Mouse (Mus musculus) kidney, postnatal 10 days (tissue): ENCODE results near the gene Pld2.
A peak's percentile ranks its signal among the peaks of the same experiment; 100 is the strongest.
"Not testable (repeated sequence)": the region's sequence is repeated elsewhere in the genome, so short reads cannot be mapped to it uniquely, and the experiment has no call there.

Experiments used
- DNase-seq: peaks from one replicate; pipeline ENCODE4 v3.0.0; 2021; ENCODE audit warnings: mixed read lengths

Gene Pld2

DNA sequence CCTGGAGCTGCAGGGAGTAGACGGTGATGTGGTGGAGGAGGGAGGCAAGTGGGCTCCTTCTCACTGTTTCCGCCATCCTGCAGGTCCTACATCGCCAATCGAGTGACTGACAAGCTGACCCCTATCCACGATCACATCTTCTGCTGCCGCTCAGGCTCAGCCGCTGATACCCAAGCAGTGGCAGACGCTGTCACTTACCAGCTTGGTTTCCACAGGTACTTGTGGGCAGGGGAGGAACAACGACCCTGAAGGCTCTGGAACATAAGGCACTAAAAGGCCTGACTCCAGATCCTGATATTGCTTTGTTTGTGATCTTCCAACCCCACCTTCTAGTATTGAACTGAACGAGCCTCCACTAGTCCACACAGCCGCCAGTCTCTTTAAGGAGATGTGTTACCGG lies 13.7 kb upstream of the Pld2 start:
- DNase-seq, result no peak

GRCm38 (mm10) chr11:70528610-70529009 lies 11.3 kb upstream of the Pld2 start:
- no peak for DNase-seq

GRCm38 (mm10) chr11:70531065-70531464 lies 8.8 kb upstream of the Pld2 start:
- DNase-seq, result not testable (repeated sequence)

GRCm38 (mm10) chr11:70532839-70533238 lies 7.0 kb upstream of the Pld2 start, which contains the start of gene Gm40193:
Gene Gm40193, minus strand, starts transcription at chr11:70532939.
- DNase-seq, result no peak

DNA sequence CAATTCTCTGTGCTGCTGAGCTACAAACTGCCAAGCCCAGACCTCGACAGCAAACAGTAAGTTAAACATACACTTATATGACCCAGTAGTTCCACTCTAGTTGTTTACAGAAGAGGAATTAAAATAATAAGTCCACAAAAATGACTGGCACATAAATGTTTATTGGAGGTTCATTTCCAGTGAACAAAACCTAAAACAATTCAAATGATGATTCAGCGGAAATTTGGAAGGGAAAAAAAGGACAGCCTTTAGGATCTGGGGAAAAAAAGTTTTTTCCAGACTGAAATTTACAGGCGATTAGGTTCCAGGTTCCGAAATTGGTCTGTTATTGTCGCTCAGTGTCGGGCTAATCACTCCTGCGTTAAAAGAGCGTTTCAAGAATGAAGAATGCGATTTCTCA lies 441 bp upstream of the Pld2 start:
- no peak for DNase-seq

- no peak for DNase-seq
These were observed 1.1 kb downstream of the Pld2 start for GRCm38 (mm10) chr11:70540928-70541327.

GRCm38 (mm10) chr11:70541415-70541814 lies 1.6 kb downstream of the Pld2 start:
- DNase-seq, result no peak

DNA sequence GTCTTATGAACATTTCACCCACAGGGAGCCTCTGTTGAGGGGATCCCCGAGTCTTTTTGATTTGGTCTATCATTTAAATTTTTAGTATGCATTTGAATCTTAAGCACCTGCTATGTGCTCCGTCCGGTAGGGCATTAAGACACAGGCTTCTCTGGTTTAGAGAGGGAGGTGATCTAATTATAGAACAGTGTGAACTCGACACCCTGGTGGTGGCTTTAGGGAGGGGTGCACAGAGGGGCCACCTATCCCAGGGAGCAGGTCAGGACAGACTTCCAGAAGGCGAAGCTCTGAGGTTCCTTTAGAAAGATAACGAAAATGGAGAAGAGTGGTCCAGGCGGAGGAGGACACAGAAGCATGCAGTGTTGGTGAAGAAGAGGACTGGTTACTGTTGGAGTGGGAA lies 4.6 kb downstream of the Pld2 start:
- DNase-seq, result no peak

- no peak for DNase-seq
These were observed 11.7 kb downstream of the Pld2 start for GRCm38 (mm10) chr11:70551526-70551925.

DNA sequence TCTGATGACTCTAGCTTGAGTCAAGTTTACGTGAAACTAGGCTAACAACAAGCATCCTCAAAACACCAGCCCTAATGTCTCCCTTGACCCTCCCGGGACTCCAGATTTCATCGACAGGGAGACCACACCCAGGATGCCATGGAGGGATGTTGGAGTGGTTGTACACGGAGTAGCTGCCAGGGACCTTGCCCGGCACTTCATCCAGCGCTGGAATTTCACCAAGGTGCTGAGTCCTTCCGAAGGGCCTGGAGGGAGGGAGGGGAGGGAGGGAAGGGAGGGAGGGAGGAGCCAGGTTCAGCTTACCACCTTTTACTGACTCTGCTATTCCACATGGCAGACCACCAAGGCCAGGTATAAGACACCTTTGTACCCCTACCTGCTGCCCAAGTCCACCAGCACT lies 14.1 kb downstream of the Pld2 start:
- no peak for DNase-seq

DNA sequence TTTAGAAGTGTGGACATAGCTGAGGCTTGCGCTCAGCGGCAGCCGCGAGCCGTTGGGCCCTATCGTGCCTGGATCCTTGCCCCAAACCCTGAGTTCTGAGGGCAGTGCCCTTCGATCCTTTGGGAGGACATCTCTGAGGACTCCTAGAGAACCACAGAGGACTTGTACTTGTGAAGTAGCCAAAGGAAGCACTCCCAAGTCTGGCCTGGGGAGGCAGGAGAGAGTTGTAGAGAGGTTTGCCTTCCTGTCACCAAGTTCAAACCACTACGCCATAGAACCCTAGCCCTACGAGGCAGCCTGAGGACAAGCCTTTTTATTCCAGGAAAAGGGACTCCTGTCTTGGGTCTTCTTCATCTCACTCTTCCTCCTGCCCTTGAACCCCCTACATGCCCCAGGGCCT lies 17.7 kb downstream of the Pld2 start:
- DNase-seq, result no peak

DNA sequence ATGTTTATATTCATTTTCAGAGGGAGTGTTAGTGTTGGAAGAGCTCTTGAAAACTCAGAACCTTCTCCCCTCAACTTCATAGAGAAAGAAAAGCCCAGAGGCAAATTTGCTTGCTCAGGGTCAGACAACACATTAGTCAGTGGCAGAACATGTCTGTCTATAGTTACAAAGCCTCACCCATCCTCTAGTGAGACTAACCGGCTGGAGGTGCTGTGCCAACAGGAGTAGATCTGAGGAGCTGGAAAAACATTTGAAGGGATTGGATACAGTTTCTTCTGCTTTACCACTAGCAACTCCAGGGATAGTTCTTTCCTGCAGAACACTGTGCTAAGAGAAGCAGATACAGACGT lies 22.0 kb downstream of the Pld2 start:
- no peak for DNase-seq

GRCm38 (mm10) chr11:70562287-70562994 lies 22.6 kb downstream of the Pld2 start, which contains the start of gene Mink1:
Gene Mink1, plus strand, starts transcription at chr11:70562881.
- peak; percentile 94 for DNase-seq

DNA sequence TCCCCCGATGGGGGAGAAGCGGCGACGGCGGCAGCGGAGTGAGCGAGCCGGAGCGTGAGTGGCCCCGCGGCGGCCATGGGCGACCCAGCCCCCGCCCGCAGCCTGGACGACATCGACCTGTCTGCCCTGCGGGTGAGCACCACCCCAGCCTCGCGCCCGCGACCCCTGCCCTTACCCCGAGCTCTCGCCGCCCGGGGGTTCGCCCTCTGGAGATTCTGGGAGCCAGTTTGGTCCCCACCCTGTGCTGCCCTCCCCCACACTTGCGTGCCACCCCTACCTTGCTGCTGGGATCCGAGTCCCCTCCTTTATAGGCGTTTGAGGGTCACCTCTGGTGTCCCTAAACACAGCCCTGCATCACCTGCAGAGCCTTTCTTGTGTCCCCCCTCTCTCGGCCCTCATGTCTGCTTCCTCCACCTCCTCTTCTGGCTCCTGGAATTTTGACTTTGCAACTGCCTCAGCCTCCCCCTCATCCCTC lies 23.2 kb downstream of the Pld2 start:
- DNase-seq, result no peak

DNA sequence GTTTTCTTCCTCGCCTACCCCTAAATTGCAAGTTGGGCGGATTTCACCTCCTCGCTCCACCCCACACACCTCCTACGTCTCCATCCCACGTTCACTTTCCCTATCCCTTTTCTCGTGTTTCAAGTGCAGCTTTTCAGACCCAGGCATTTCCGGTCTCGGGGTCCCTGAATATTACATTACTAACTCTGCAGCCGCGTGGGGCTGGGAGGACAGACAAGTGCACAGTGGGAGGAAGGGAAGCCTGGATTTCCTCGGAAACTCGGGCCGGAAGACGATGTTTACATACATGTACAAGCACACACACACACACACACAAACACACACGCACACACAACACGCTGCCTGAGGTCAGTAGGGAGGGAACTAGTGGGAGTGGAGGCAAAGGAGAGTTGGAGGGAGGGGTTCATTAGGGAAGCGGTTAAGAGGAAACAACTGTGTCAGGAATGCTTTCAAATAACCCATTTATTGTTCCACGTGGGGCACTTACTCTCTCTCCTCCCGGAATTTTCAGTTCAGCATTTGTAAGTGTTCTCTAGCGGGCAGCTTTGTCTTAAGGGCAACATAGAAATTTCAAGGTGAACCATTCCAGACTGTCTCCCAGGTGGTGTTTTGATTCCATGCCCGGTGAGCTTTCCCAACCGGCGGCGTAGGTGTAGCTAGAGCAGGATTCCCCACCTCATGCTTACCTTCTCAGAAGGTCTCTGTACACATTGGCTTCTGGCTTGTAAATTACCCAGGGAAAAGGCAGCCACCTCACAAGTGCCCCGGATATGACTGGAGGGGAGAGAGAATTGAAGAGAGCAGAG lies 23.8 kb downstream of the Pld2 start:
- peak; percentile 69 for DNase-seq

GRCm38 (mm10) chr11:70564276-70564873 lies 24.5 kb downstream of the Pld2 start:
- no peak for DNase-seq

- peak; percentile 51 for DNase-seq
These were observed 26.7 kb downstream of the Pld2 start for GRCm38 (mm10) chr11:70566586-70566985.

DNA sequence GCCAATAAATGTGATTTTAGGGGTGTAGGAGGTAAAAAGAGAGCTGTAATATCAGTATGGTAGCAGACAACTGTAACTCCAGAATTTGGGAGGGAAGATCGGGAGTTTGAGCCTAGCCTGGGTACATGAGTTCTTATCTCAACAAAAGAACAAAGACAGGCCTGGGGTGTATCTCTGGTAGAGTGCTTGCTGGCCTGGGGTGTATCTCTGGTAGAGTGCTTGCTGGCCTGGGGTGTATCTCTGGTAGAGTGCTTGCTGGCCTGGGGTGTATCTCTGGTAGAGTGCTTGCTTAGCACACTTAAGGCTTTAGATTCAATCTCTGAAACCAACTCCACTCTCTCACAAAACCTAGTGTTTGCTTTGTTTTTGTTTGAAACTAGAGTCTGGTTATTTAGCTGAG lies 30.8 kb downstream of the Pld2 start:
- DNase-seq, result not testable (repeated sequence)

GRCm38 (mm10) chr11:70571641-70572040 lies 31.8 kb downstream of the Pld2 start:
- no peak for DNase-seq

GRCm38 (mm10) chr11:70572348-70572902 lies 32.6 kb downstream of the Pld2 start:
- DNase-seq, result no peak

- DNase-seq, result no peak
These were observed 34.0 kb downstream of the Pld2 start for GRCm38 (mm10) chr11:70573872-70574271.

- DNase-seq, result no peak
These were observed 37.3 kb downstream of the Pld2 start for GRCm38 (mm10) chr11:70577201-70577600.

DNA sequence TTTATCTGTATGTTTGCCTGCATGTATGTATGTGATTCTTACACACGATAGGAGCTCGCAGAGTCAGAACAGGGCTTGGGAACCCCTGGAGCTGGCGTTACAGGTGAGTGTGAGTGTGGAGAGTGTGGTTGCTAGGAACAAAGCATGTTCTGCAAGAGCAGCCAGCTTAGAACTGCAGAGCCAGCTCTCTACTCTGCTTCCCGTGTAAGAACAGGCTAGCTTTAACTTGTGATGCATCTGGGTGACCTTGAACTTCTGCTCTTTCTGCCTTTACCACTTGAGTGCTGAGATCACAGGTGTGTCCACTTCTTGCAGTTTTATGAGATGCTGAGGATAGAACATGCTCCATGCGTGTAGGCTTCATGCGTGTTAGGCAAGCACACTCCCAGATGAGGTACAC lies 39.1 kb downstream of the Pld2 start:
- DNase-seq, result no peak
